Mouse (Mus musculus): ENCODE results near the gene Adrb1.

GRCm38 (mm10) chr19:56756412-56756811 is 34.4 kb downstream of the Adrb1 start:
- no peak for TF ChIP-seq CTCF (IDR thresholded peaks at IDR 0.05; ENCODE audit: borderline replicate concordance, control insufficient read depth, extremely low read depth, insufficient read depth, low read length, poor library complexity)
- no peak for TF ChIP-seq POLR2A (IDR thresholded peaks at IDR 0.05; ENCODE audit: control insufficient read depth, extremely low read depth, insufficient read depth, low read length, poor library complexity)

All from thymus, adult 2 months (tissue).